Mouse (Mus musculus) gastrocnemius, adult 2 months (tissue): ENCODE data around the gene Ugcg. TPM values are rescaled to one million over a fixed set of nuclear protein-coding genes. Genes with fewer than 3 reads are reported as not detected.

Source experiments
- DNase-seq: peaks from one replicate; pipeline ENCODE4 v3.0.0; 2022
- H3K27ac ChIP-seq: fragments of 200-600 bp; 2 replicates; pipeline ENCODE4 v1.8.1; 2022; ENCODE audit warnings: mild to moderate bottlenecking
- H3K4me3 ChIP-seq: fragments of 200-600 bp; 2 replicates; pipeline ENCODE4 v1.8.1; 2022; ENCODE audit warnings: mild to moderate bottlenecking, moderate library complexity
- CTCF ChIP-seq: fragments of 200-600 bp; IDR thresholded peaks from 2 replicates; pipeline ENCODE4 v1.8.1; 2022; ENCODE audit warnings: antibody characterized with exemption, mild to moderate bottlenecking, moderate library complexity
- intact Hi-C: fragments of 180-260 bp; cut with DNase I; formaldehyde crosslinking; loops from one replicate; pipeline ENCODE4 v1.15.1; 2025
- total RNA-seq, 2 experiments: library from RNA; stranded (reverse); gene quantifications; 2 replicates each; pipeline ENCODE4 v1.2.3; 2021

Gene Ugcg
- total RNA-seq, 2 experiments from 2014 or later = 7.6 to 9.1 TPM

DNA sequence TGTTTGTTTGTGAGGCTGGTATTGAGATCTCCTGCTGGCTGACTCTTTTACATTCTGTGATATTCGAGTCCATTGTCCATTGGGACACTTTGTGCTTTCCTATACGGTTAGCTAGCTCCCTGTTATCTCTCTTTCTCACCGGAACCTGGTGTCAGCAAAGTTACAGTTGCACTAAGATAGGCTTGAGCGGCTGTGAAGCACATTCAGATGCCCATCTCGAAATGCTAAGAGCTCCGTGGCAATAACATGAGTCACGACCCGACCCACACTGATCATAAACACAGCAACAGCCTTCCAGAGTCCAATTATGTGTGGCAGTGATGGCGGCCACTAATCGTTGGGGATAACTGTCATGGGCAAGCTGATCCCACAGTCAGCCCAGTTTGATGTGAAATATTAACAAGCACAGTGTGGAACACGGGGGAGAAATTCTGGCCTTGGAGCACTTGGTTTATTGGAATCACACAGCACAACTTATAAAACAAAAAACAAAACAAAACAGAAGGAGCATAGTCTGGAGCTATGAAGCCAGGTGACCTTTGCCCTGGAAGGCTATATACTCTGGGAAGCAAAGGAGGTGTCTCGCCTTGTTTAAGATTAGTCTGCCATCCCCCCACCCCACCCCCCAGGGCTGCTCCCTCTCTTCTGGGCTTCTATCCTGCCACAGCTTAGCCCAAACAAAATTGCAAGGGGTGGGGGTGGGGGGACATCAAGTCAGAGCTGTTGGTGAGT lies 7.5 kb downstream of the Ugcg start:
- TF ChIP-seq CTCF = no peak
- Histone ChIP-seq H3K27ac (peak overlapping the region; percentile 20; the same call in 1 of the 2 replicates), H3K4me3 (no peak overlapping the region)
- intact Hi-C loops = loop anchor here (5.0 kb wide), 1 partner anchor 46 kb away; no protein-coding TSS in a partner anchor
- DNase-seq = no peak

DNA sequence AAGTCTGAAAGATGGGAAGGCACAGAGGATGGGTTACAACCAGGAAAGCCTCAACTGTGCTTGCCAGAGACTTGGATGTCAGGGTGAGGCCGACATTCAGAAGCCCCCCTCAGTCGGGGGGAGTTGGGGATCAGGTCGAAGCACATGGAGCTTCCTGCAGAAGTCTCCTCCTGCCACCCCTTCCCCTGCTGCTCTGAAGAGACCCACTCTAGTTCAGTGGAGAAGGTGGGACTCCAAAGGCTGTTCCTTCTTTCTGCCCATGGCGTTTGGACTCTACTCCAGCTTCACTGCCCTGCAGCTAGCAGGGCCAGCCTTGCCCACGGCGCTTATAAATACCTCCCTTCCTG lies 8.0 kb downstream of the Ugcg start:
- TF ChIP-seq CTCF = no peak
- Histone ChIP-seq H3K27ac (peak overlapping the region; percentile 56), H3K4me3 (no peak overlapping the region)
- intact Hi-C loops = loop anchor here (5.0 kb wide), 1 partner anchor 45 kb away; no protein-coding TSS in a partner anchor
- DNase-seq = no peak

- DNase-seq = no peak
- intact Hi-C loops = loop anchor here (5.0 kb wide), 1 partner anchor 45 kb away; no protein-coding TSS in a partner anchor
- H3K27ac ChIP-seq = peak overlapping the region; percentile 56; the same call in 1 of the 2 replicates
- no peak overlapping the region for H3K4me3 ChIP-seq
- TF ChIP-seq CTCF = no peak
Observed at GRCm38 (mm10) chr4:59197462-59197861, 8.4 kb downstream of the Ugcg start.

- intact Hi-C loops = loop anchor here (5.0 kb wide), 1 partner anchor 43 kb away; no protein-coding TSS in a partner anchor
- Histone ChIP-seq H3K4me3 (peak overlapping the region; percentile 57), H3K27ac (peak overlapping the region; percentile 79)
- TF ChIP-seq CTCF = no peak
- peak; percentile 77 for DNase-seq
Observed at GRCm38 (mm10) chr4:59199341-59199740, 10.3 kb downstream of the Ugcg start.

DNA sequence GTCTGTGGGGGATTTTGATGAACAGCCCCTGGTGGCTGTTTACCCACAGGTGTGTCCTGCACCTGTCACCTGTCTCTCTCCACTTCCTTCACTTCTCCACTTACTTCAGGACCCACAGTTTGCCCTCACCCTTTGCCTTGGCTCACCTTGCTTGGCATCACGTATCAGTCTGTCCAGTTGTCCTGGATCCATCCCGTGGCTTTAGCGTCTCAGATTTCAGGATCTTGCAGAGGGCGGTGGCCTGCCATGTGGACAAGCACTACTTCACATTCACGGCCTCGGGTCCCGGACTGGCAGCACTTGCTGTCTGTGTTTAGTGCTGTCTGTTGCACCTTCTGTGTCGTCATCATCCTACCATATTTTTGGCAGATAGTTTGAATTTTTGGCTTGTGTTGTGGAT lies 10.7 kb downstream of the Ugcg start:
- intact Hi-C loops = loop anchor here (5.0 kb wide), 1 partner anchor 42 kb away; no protein-coding TSS in a partner anchor
- Histone ChIP-seq H3K27ac (peak overlapping the region; percentile 79), H3K4me3 (peak overlapping the region; percentile 57)
- TF ChIP-seq CTCF = no peak
- DNase-seq = peak; percentile 63

- no peak overlapping the region for H3K4me3 ChIP-seq
- no peak overlapping the region for H3K27ac ChIP-seq
- DNase-seq = no peak
- no peak for TF ChIP-seq CTCF
- intact Hi-C loops = no loop called here
Observed at GRCm38 (mm10) chr4:59200636-59201035, 11.6 kb downstream of the Ugcg start.

GRCm38 (mm10) chr4:59204616-59205015 lies 15.6 kb downstream of the Ugcg start:
- intact Hi-C loops = no loop called here
- no peak overlapping the region for H3K27ac ChIP-seq
- DNase-seq = no peak
- no peak overlapping the region for H3K4me3 ChIP-seq
- no peak for TF ChIP-seq CTCF

DNA sequence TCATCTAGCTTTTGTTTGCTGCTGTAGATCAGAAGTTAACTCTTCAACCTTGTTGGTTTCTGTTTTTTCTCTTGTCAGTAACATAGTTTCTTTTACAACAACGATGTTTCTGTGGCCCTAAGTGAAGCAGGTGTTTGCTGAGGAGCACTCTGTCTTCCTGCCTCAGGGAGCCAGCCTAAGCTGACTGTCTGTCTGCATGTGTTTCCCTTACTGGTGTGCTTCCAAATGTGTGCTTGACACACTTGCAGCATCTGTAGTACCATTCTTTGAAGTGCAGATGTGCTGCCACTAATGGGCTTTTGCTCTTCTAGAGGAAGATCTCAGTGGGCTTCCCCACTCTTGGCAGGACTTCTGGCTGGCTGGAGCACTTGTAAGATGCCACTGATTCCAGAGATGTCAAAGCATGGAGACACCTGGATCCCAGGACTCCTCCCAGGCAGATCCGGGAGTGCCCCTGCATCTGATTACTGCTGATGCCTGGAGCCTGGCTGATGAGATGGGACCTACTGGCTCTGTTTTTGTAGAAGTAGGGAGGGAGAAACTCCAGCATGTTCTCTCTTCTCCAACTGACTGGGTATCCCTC lies 16.8 kb downstream of the Ugcg start:
- no peak overlapping the region for H3K27ac ChIP-seq
- no peak for TF ChIP-seq CTCF
- DNase-seq = no peak
- intact Hi-C loops = no loop called here
- H3K4me3 ChIP-seq = no peak overlapping the region

DNA sequence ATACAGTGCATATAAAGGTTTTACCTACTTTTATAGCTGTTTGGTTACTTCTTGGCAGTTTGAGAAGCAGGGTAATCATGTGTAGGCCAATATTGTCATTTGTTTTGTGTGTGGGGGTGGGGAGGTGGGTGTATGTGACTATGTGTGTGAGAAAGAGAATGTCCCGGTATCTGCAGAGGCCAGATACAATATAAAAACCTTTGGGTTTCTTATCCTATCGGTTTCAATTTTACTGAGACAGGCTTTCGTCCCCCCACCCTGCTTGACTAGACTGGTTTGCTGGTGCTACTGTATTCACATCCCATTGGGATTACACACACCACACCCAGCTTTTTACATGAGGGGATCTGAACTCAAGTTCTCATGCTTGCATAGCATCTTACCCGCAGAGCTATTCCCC lies 17.5 kb downstream of the Ugcg start:
- no peak overlapping the region for H3K27ac ChIP-seq
- DNase-seq = no peak
- intact Hi-C loops = no loop called here
- no peak for TF ChIP-seq CTCF
- no peak overlapping the region for H3K4me3 ChIP-seq

DNA sequence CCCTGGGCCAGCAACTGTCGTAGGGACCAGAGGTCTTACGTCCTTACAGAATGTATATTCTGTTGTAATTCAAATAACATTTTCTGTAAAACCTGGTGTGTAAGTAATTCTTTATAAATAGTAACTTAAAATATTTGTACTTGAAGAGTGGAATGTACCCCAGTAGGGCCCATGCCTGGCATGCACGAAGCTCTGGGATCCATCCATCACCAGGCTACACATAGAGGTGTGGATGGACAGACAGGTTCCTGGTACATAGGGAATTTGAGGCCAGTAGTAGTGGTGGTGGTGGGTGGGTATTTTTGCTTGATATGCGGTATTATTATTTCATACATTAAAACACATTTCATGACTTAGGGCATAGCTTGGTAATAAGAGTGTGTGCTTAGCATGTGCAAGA lies 19.6 kb downstream of the Ugcg start:
- no peak for TF ChIP-seq CTCF
- Histone ChIP-seq H3K4me3 (no peak overlapping the region), H3K27ac (no peak overlapping the region)
- DNase-seq = no peak
- intact Hi-C loops = no loop called here

GRCm38 (mm10) chr4:59211181-59211580 lies 22.1 kb downstream of the Ugcg start:
- no peak overlapping the region for H3K27ac ChIP-seq

DNA sequence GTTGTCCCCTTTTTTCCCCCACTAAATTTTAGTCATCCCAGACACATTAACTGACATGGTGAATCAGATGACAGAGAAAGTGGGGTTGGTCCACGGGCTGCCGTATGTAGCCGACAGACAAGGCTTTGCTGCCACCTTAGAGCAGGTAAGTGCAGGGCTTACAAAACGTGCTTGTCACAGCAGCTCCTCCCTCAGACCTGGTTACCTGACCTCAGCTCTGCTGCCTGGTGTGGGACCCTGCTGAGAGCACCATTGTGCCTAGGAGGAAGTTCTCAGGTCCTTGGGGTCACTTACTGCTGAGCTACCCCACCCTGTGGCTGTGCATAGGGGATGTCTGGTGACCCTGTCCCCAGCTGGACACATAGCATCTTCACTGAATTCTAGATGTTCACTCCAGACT lies 24.8 kb downstream of the Ugcg start:
- no peak for DNase-seq
- intact Hi-C loops = loop anchor here (1.0 kb wide), 1 partner anchor 25 kb away; the partner anchor contains the start of gene Ugcg
- H3K4me3 ChIP-seq = no peak overlapping the region
- no peak for TF ChIP-seq CTCF
- H3K27ac ChIP-seq = no peak overlapping the region

More at GRCm38 (mm10) chr4:59211181-59211580, 22.1 kb downstream of the Ugcg start:
- TF ChIP-seq CTCF = no peak
- no peak overlapping the region for H3K4me3 ChIP-seq
- no peak for DNase-seq
- intact Hi-C loops = no loop called here

GRCm38 (mm10) chr4:59214695-59215094 lies 25.6 kb downstream of the Ugcg start:
- TF ChIP-seq CTCF = no peak
- no peak overlapping the region for H3K27ac ChIP-seq
- intact Hi-C loops = loop anchor here (1.0 kb wide), 1 partner anchor 25 kb away; the partner anchor contains the start of gene Ugcg

More at GRCm38 (mm10) chr4:59214695-59215094, 25.6 kb downstream of the Ugcg start:
- H3K4me3 ChIP-seq = no peak overlapping the region
- no peak for DNase-seq
